Mouse (Mus musculus) embryonic facial prominence, embryonic 12.5 days (tissue): ENCODE measurements around the gene Rer1. TPM values are rescaled to one million over a fixed set of nuclear protein-coding genes. Genes with fewer than 3 reads are reported as not detected.

Experiments used
- ATAC-seq: fragments of 200-750 bp; cut with Nextera tagmentation; 2 replicates; pipeline ENCODE4 v1.8.0; 2017; ENCODE audit not compliant: insufficient number of reproducible peaks, insufficient read depth, low FRiP score, low TSS enrichment
- H3K27ac ChIP-seq: fragments of 300-500 bp; sonication (generic); 2 replicates; pipeline ENCODE4 v1.5.1; 2016; ENCODE audit warnings: mild to moderate bottlenecking
- H3K27me3 ChIP-seq: fragments of 300-500 bp; sonication (generic); 2 replicates; pipeline ENCODE4 v1.6.1; 2016; ENCODE audit warnings: mild to moderate bottlenecking, moderate library complexity
- H3K36me3 ChIP-seq: fragments of 300-500 bp; sonication (generic); 2 replicates; pipeline ENCODE4 v1.6.1; 2016; ENCODE audit warnings: mild to moderate bottlenecking
- H3K4me1 ChIP-seq: fragments of 300-500 bp; sonication (generic); 2 replicates; pipeline ENCODE4 v1.6.1; 2016
- H3K4me2 ChIP-seq: fragments of 300-500 bp; sonication (generic); replicated peaks from 2 replicates; pipeline ENCODE4 v1.6.1; 2016; ENCODE audit warnings: mild to moderate bottlenecking, moderate library complexity
- H3K4me3 ChIP-seq: fragments of 300-500 bp; sonication (generic); 2 replicates; pipeline ENCODE4 v1.5.1; 2016; ENCODE audit warnings: mild to moderate bottlenecking
- H3K9ac ChIP-seq: fragments of 300-500 bp; sonication (generic); 2 replicates; pipeline ENCODE4 v1.6.1; 2016; ENCODE audit warnings: mild to moderate bottlenecking, moderate library complexity
- H3K9me3 ChIP-seq: fragments of 300-500 bp; sonication (generic); 2 replicates; pipeline ENCODE4 v1.6.1; 2016; ENCODE audit warnings: mild to moderate bottlenecking, moderate library complexity
- WGBS: fragments of 180-500 bp; shearing (Covaris S2); methylation state at CpG from one replicate; pipeline ENCODE4 v1.1.7; 2016; 5-methylcytosine and 5-hydroxymethylcytosine counted together
- polyA plus RNA-seq: library from polyadenylated mRNA; unstranded; fragments of >200 nt; fragmentation: Nextera tagmentation; extraction: Ambion mirVana; gene quantifications from 2 replicates; pipeline ENCODE4 v1.2.1, GENCODE M21; 2016

Gene Rer1
- polyA plus RNA-seq, 1 experiment from 2014 or later = 143 TPM

DNA sequence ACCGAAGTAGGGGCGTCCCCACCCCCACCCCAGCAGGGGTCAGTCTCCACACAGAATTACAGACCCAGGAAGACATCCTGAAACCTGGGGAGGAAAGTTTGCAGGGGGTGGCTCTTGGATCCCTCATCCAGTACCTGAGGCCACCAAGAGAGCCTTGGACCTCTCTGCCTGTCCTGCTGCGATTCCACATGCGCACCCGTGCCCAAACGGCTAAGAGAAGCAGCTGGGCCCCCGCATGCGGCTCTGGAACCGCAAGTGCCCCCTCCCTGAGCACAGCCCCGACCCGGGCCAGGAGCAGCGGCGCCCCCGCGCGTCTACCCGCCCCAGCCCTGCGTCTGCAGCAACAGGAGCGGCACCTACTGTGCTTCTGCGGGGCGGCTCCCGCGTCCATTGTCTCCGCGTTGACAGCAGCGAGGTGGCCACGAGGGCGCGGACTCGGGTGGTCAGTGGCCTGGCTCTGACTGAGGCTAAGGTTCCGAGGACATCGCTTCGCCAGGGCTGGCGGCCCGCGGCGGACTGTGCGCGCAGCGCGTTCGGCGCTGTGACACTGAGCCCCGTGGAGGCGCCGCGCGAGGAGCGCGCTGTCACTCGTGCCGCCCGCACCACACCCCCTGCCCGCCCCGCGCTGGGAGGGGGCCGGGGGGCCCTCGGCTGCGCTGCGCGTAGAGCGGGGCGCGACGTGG lies 43.4 kb downstream of the Rer1 start:
- Histone ChIP-seq H3K9ac (peak overlapping the region; percentile 40), H3K4me1 (peaks cover 9% of the 10 kb centered on the region), H3K27ac (no peak overlapping the region), H3K27me3 (peaks cover 79% of the 10 kb centered on the region), H3K9me3 (no peaks in the 10 kb centered on the region), H3K4me3 (peak overlapping the region; percentile 49), H3K36me3 (no peaks in the 10 kb centered on the region), H3K4me2 (peak overlapping the region; percentile 85)
- no peak for ATAC-seq
- 1% methylated on average over 65 of the region's 65 CpGs for WGBS

GRCm38 (mm10) chr4:155040696-155041095 lies 45.5 kb downstream of the Rer1 start:
- H3K9me3 ChIP-seq = no peaks in the 10 kb centered on the region
- peaks cover 73% of the 10 kb centered on the region for H3K27me3 ChIP-seq
- H3K4me3 ChIP-seq = no peak overlapping the region
- no peaks in the 10 kb centered on the region for H3K36me3 ChIP-seq
- ATAC-seq = no peak
- 59% methylated on average over 6 of the region's 6 CpGs for WGBS
- H3K9ac ChIP-seq = no peak overlapping the region
- no peak overlapping the region for H3K27ac ChIP-seq
- no peak overlapping the region for H3K4me2 ChIP-seq
- peaks cover 9% of the 10 kb centered on the region for H3K4me1 ChIP-seq

DNA sequence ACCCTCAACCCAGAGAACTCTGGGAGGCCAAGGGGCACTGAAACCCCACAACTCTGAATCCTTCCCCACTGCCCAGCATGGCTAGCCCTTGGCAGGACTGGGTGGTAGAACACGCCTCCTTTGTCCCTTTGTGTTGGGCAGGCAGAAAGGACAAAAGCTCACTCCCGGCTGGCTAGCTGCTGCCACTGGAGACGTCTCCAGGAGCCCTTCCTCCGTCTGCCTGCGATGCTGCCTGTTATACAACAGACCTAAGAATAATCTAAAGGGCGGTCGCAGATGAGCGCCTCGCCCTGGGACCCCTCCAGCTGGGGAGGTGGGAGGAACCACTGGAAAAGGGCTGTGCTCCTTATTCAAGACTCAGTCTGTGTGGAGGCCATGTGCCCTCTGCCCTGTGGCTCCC lies 46.0 kb downstream of the Rer1 start:
- peaks cover 73% of the 10 kb centered on the region for H3K27me3 ChIP-seq
- ATAC-seq = no peak
- 23% methylated on average over 9 of the region's 9 CpGs for WGBS

DNA sequence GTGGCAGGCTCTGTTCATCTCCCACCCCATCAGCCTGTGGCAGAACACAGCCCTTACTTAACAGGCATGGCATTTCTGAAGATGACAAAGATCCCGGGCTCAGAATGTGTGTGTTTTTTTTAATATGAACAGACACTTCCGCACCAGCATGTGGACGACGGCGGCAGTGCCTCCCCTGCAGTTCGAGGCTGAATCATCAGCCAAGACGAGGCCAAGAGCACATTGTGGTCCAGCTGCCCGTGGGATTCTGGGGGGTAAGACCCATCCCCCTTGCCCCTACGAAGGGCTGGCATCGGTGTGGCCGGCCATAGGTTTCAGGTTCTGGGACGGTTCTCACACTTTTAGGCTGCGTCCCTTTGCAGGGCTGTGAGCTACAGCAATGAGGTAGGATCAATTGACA lies 51.4 kb downstream of the Rer1 start:
- 67% methylated on average over 13 of the region's 13 CpGs for WGBS
- Histone ChIP-seq H3K4me2 (no peak overlapping the region), H3K4me3 (no peak overlapping the region), H3K9ac (no peak overlapping the region), H3K4me1 (peaks cover 4% of the 10 kb centered on the region; the same call in 1 of the 2 replicates), H3K27me3 (peaks cover 65% of the 10 kb centered on the region), H3K36me3 (no peaks in the 10 kb centered on the region), H3K27ac (no peak overlapping the region), H3K9me3 (no peaks in the 10 kb centered on the region)
- ATAC-seq = no peak

More for the DNA sequence above, 46.0 kb downstream of the Rer1 start:
- peaks cover 9% of the 10 kb centered on the region for H3K4me1 ChIP-seq
- H3K36me3 ChIP-seq = no peaks in the 10 kb centered on the region
- H3K9ac ChIP-seq = no peak overlapping the region
- H3K27ac ChIP-seq = no peak overlapping the region
- H3K4me2 ChIP-seq = no peak overlapping the region
- H3K9me3 ChIP-seq = no peaks in the 10 kb centered on the region
- H3K4me3 ChIP-seq = no peak overlapping the region

DNA sequence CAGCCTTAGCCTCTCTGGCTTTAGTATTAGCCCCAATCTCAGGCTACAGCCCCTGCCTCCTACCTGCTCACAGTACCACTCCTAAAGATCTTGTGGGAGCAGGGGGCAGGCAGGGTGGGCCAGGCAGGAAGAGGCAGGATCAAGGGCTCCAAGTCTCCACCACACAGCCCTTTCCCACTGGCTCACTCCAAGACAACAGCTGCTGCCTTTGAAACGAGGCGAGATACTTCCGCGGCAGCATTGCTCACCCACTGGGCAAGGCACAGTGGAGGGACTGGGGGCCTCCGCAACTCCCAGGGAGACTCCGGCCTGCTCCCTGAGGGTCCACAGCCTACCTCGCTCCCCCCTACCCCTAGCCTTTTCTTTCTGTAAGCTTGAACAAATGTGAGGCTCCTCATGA lies 52.0 kb downstream of the Rer1 start:
- ATAC-seq = no peak
- peaks cover 61% of the 10 kb centered on the region for H3K27me3 ChIP-seq
- H3K27ac ChIP-seq = no peak overlapping the region
- H3K9me3 ChIP-seq = no peaks in the 10 kb centered on the region
- H3K4me2 ChIP-seq = no peak overlapping the region
- 24% methylated on average over 7 of the region's 7 CpGs for WGBS
- H3K36me3 ChIP-seq = no peaks in the 10 kb centered on the region
- peaks cover 4% of the 10 kb centered on the region; the same call in 1 of the 2 replicates for H3K4me1 ChIP-seq
- H3K4me3 ChIP-seq = no peak overlapping the region
- no peak overlapping the region for H3K9ac ChIP-seq

DNA sequence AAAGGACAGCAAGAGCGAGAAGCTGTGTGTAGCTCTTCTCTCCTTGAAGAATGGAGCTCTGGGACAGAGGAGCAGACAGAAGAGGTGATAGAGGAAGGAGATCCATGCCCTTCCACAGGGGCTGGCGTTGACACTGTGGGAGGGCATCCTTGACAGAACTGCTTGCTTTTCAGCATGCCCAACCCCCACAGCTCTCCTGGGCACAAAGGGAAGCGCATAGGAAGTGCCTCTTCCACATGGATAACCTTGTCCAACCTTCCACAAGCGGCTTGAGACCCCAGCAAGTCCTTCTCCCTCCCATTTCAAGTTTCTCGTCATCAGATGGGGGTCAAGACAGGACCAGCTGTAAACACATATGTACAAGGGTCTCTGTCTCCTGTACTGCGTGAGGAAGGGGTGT lies 53.1 kb downstream of the Rer1 start:
- peaks cover 58% of the 10 kb centered on the region for H3K27me3 ChIP-seq
- H3K36me3 ChIP-seq = no peaks in the 10 kb centered on the region
- peaks cover 4% of the 10 kb centered on the region; the same call in 1 of the 2 replicates for H3K4me1 ChIP-seq
- no peak overlapping the region for H3K4me2 ChIP-seq
- no peak overlapping the region for H3K27ac ChIP-seq
- H3K4me3 ChIP-seq = no peak overlapping the region
- ATAC-seq = no peak
- no peak overlapping the region for H3K9ac ChIP-seq
- 38% methylated on average over 6 of the region's 6 CpGs for WGBS
- no peaks in the 10 kb centered on the region for H3K9me3 ChIP-seq

- no peak overlapping the region for H3K27ac ChIP-seq
- 83% methylated on average over 11 of the region's 11 CpGs for WGBS
- ATAC-seq = no peak
- no peaks in the 10 kb centered on the region for H3K27me3 ChIP-seq
- H3K4me2 ChIP-seq = no peak overlapping the region
- no peak overlapping the region for H3K4me3 ChIP-seq
- H3K4me1 ChIP-seq = peaks cover 11% of the 10 kb centered on the region
- no peak overlapping the region for H3K9ac ChIP-seq
- H3K36me3 ChIP-seq = no peaks in the 10 kb centered on the region
- 0 out of 2 replicates have a peak, but pooled peaks cover 4% of the 10 kb centered on the region for H3K9me3 ChIP-seq
These were observed 61.8 kb downstream of the Rer1 start for GRCm38 (mm10) chr4:155024170-155025010.

Other genes starting within 250 kb of the Rer1 start
- gene Ttc34, start 248.9 kb downstream of the Rer1 start, polyA plus RNA-seq = 0.24 and 0.38 TPM in 2 replicates
- 0.11 and 0.18 TPM in 2 replicates for gene Mmel1, start 216.8 kb downstream of the Rer1 start, polyA plus RNA-seq
- gene Fam213b, start 187.2 kb downstream of the Rer1 start, polyA plus RNA-seq = 45.7 and 47.8 TPM in 2 replicates
- gene Tnfrsf14, start 157.8 kb downstream of the Rer1 start, polyA plus RNA-seq = 1.2 TPM in 2 replicates
- 29.6 and 37.3 TPM in 2 replicates for gene Hes5, start 125.5 kb downstream of the Rer1 start, polyA plus RNA-seq
- gene Pank4, start 122.3 kb downstream of the Rer1 start, polyA plus RNA-seq = 56.0 and 62.2 TPM in 2 replicates
- gene Plch2, start 29.6 kb downstream of the Rer1 start, polyA plus RNA-seq = 3.6 and 5.7 TPM in 2 replicates
- 23.3 and 23.7 TPM in 2 replicates for gene Pex10, start 19.4 kb downstream of the Rer1 start, polyA plus RNA-seq
- gene Morn1, start 195 bp upstream of the Rer1 start, polyA plus RNA-seq = 5.1 and 7.7 TPM in 2 replicates
- gene Ski, start 136.2 kb upstream of the Rer1 start, polyA plus RNA-seq = 16.8 and 17.7 TPM in 2 replicates
- gene Faap20, start 163.4 kb upstream of the Rer1 start, polyA plus RNA-seq = 85.1 and 87.4 TPM in 2 replicates